Mouse (Mus musculus): ENCODE results near the gene Hist1h4d. TPM values are rescaled to one million over a fixed set of nuclear protein-coding genes. Genes with fewer than 3 reads are reported as not detected.
A peak's percentile ranks its signal among the peaks of the same experiment; 100 is the strongest.
"Not testable (repeated sequence)": the region's sequence is repeated elsewhere in the genome, so short reads cannot be mapped to it uniquely, and the experiment has no call there.

The Hist1h4d gene
- total and polyA plus RNA-seq, 2 experiments from 2014 or later: 25.0 to 695 TPM

GRCm38 (mm10) chr13:23543965-23544786, 37.2 kb upstream of the Hist1h4d start, which contains the start of gene Hist1h3f:
Hist1h3f (plus strand) TSS chr13:23544052.
- Histone ChIP-seq H3K27ac (ENCODE audit: low read depth, low read length) (peak within 1 kb of the TSS; percentile 86), H3K4me3 (ENCODE audit: low read depth, low read length) (peak within 1 kb of the TSS; percentile 46), H3K4me2 (ENCODE audit: low read depth) (peak within 1 kb of the TSS; percentile 74), H3K36me3 (ENCODE audit: insufficient read depth) (no peaks in the 10 kb centered on the region), H3K9me3 (ENCODE audit: low read length) (no peaks in the 10 kb centered on the region), H3K4me1 (ENCODE audit: insufficient read depth) (0 out of 2 replicates have a peak, but pooled peaks cover 4% of the 10 kb centered on the region), H3K27me3 (ENCODE audit: insufficient read depth, low read length) (no peaks in the 10 kb centered on the region), H3K9ac (peak within 1 kb of the TSS; percentile 66)
- 1% methylated on average over 23 of the region's 45 CpGs for WGBS
- DNase-seq: peak; percentile 92
- ATAC-seq: peak; percentile 95
- no peak for TF ChIP-seq CTCF (IDR thresholded peaks at IDR 0.05; ENCODE audit: low read depth)

DNA sequence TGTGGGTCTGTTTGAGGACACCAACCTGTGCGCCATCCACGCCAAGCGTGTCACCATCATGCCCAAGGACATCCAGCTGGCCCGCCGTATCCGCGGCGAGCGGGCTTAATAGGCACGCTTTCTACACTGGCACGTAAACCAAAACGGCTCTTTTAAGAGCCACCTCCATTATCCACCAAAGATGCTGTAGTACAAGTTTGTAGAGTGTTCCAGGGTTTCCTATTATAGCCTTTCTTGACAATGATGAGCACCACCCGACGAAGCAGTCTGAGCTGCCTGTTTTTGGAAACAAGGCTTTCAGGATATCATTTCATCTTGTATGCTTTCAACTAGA, 36.6 kb upstream of the Hist1h4d start:
- not testable (repeated sequence) for H3K27ac ChIP-seq (ENCODE audit: low read depth, low read length); H3K36me3 ChIP-seq (ENCODE audit: insufficient read depth); H3K4me1 ChIP-seq (ENCODE audit: insufficient read depth); H3K9me3 ChIP-seq (ENCODE audit: low read length); H3K27me3 ChIP-seq (ENCODE audit: insufficient read depth, low read length); DNase-seq
- ATAC-seq: peak; percentile 18
- WGBS: under 1% methylated on average over 11 of the region's 14 CpGs
- H3K9ac ChIP-seq: 0 out of 2 replicates have a peak overlapping the region, but pooled peaks have one; percentile 22
- H3K4me2 ChIP-seq (ENCODE audit: low read depth): peak overlapping the region; percentile 44
- H3K4me3 ChIP-seq (ENCODE audit: low read depth, low read length): peak overlapping the region; percentile 46

DNA sequence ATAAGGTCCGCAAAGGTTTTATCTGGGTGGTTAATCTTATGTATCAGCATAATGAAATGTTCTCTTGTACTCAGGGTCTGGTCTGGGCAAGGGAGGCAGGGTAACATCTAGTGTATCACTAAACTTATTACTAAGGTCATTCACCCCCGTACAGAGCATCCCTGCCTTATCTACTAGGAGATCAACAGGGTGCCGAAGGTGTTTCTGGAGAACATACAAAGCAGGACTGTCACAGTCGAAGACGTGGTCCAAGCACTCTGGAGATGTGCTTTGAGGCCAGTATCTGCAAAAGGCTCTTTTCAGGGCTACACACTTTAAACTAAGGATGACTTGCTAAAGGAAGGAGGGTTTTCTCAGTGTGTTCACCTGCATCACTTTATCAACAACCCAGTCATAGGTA, 34.7 kb upstream of the Hist1h4d start:
- no peak overlapping the region for H3K9ac ChIP-seq
- no peak for ATAC-seq
- H3K4me3 ChIP-seq (ENCODE audit: low read depth, low read length): no peak overlapping the region
- no peak overlapping the region for H3K4me2 ChIP-seq (ENCODE audit: low read depth)
- no peaks in the 10 kb centered on the region for H3K36me3 ChIP-seq (ENCODE audit: insufficient read depth)
- H3K9me3 ChIP-seq (ENCODE audit: low read length): no peaks in the 10 kb centered on the region
- H3K27ac ChIP-seq (ENCODE audit: low read depth, low read length): no peak overlapping the region
- DNase-seq: no peak
- H3K27me3 ChIP-seq (ENCODE audit: insufficient read depth, low read length): no peaks in the 10 kb centered on the region
- TF ChIP-seq CTCF (IDR thresholded peaks at IDR 0.05; ENCODE audit: low read depth): no peak
- H3K4me1 ChIP-seq (ENCODE audit: insufficient read depth): 0 out of 2 replicates have a peak, but pooled peaks cover 8% of the 10 kb centered on the region
- WGBS: 78% methylated on average over 5 of the region's 5 CpGs

GRCm38 (mm10) chr13:23550761-23551145, 30.6 kb upstream of the Hist1h4d start:
- H3K4me2 ChIP-seq (ENCODE audit: low read depth): peak overlapping the region; percentile 57
- H3K4me1 ChIP-seq (ENCODE audit: insufficient read depth): 0 out of 2 replicates have a peak, but pooled peaks cover 4% of the 10 kb centered on the region
- H3K36me3 ChIP-seq (ENCODE audit: insufficient read depth): no peaks in the 10 kb centered on the region
- H3K27me3 ChIP-seq (ENCODE audit: insufficient read depth, low read length): no peaks in the 10 kb centered on the region
- no peak for ATAC-seq
- H3K9me3 ChIP-seq (ENCODE audit: low read length): no peaks in the 10 kb centered on the region
- WGBS: 9% methylated on average over 3 of the region's 3 CpGs
- DNase-seq: peak; percentile 24
- H3K9ac ChIP-seq: peak overlapping the region; percentile 49
- peak overlapping the region; percentile 75 for H3K27ac ChIP-seq (ENCODE audit: low read depth, low read length)
- peak overlapping the region; percentile 40 for H3K4me3 ChIP-seq (ENCODE audit: low read depth, low read length)
- no peak for TF ChIP-seq CTCF (IDR thresholded peaks at IDR 0.05; ENCODE audit: low read depth)

- ATAC-seq (peak; percentile 88), DNase-seq (peak; percentile 95)
- not testable (repeated sequence) for H3K4me1 ChIP-seq (ENCODE audit: insufficient read depth); H3K9me3 ChIP-seq (ENCODE audit: low read length); H3K36me3 ChIP-seq (ENCODE audit: insufficient read depth); H3K27me3 ChIP-seq (ENCODE audit: insufficient read depth, low read length)
- H3K4me3 ChIP-seq (ENCODE audit: low read depth, low read length): peak within 1 kb of the TSS; percentile 40
- TF ChIP-seq CTCF (IDR thresholded peaks at IDR 0.05; ENCODE audit: low read depth): peak; percentile 72
- WGBS: 3% methylated on average over 47 of the region's 47 CpGs
- H3K9ac ChIP-seq: peak within 1 kb of the TSS; percentile 49
- peak within 1 kb of the TSS; percentile 75 for H3K27ac ChIP-seq (ENCODE audit: low read depth, low read length)
- peak within 1 kb of the TSS; percentile 57 for H3K4me2 ChIP-seq (ENCODE audit: low read depth)
Observed at GRCm38 (mm10) chr13:23551146-23551834, 30.1 kb upstream of the Hist1h4d start, which contains the start of gene Hist1h4f. Hist1h4f (minus strand) TSS chr13:23551648.

DNA sequence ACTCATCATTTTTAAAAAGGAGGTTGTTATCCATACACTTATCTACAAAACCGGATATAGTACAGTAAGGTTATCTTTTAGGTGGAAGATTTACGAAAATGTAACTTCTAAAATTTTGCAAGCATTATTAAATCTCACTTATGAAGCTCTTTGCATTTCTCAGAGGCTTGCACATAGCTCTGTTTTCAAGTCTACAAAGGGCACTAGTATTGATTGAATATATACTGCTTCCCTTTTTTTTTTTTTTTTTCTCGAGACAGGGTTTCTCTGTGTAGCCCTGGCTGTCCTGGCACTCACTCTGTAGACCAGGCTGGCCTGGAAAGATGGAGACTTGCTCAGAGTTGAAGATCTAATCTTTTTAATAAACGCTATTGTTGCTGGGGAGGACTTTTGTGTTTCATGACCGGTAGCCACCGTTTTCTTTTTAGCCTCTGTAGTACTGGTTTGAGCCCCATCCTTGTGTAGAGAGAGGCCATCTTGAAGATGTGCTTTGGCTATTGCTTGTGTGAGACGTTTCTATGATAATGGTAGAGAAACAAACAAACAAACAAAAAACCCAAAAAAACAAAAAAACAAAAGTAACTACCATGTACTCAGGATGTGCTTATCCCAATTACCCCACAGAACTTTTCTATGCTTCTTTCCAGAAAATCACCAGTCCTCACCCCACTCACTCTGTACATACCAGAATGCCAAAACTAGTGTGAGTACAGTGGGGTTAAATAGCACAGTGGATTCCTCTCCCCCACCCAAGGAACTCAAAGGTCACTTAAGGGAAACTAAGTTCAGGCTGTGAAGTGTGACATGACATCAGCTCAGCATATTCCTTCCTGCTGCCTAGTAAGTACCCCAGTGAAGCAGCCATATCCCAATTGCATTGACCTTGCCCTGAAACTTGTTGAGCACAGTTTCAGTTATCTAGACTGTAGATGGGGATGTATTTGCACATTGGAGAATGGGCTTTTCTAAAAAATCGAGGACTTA, 29.2 kb upstream of the Hist1h4d start:
- DNase-seq: no peak
- H3K9me3 ChIP-seq (ENCODE audit: low read length): no peaks in the 10 kb centered on the region
- no peak for TF ChIP-seq CTCF (IDR thresholded peaks at IDR 0.05; ENCODE audit: low read depth)
- H3K4me1 ChIP-seq (ENCODE audit: insufficient read depth): 0 out of 2 replicates have a peak, but pooled peaks cover 4% of the 10 kb centered on the region
- ATAC-seq: no peak
- no peaks in the 10 kb centered on the region for H3K27me3 ChIP-seq (ENCODE audit: insufficient read depth, low read length)
- H3K4me3 ChIP-seq (ENCODE audit: low read depth, low read length): peak overlapping the region; percentile 40; the same call in 1 of the 2 replicates
- WGBS: 46% methylated on average over 8 of the region's 8 CpGs
- H3K4me2 ChIP-seq (ENCODE audit: low read depth): peak overlapping the region; percentile 57
- no peak overlapping the region; the same call in 1 of the 2 replicates for H3K27ac ChIP-seq (ENCODE audit: low read depth, low read length)
- no peaks in the 10 kb centered on the region for H3K36me3 ChIP-seq (ENCODE audit: insufficient read depth)
- no peak overlapping the region for H3K9ac ChIP-seq
